Mouse (Mus musculus) v-Abl transformed pro-B cells (cell line): Measurements from ENCODE around the gene Aldh1l1.

ENCODE experiments used
- in situ Hi-C, 2 experiments: fragments of 400-800 bp; cut with MboI; formaldehyde crosslinking; loops; one replicate each; pipeline ENCODE4 v1.15.1; 2025; ENCODE audit not compliant: unreplicated experiment in 2 of 2

Gene Aldh1l1

GRCm38 (mm10) chr6:90541367-90541772 is 55.1 kb downstream of the Aldh1l1 start:
- in situ Hi-C loops: no loop called here

DNA sequence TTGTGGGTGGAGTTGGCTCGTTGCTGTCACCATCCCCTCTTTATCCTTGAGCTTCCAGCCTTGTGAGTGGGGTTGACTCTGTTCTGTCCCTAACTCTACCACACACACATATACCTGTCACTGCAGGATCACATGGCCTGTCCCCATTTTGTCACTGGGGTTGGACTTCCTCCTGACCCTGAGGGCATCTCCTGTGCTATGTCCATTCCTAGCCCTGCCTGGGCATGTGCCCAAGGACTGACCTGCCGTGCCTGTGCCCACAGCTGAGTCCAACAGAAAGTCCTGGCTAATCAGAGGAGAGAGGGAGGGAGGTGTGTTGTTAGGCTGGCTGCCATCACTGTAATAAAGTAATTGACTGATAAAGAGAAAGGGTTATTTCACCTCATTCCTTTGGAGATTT is 58.2 kb downstream of the Aldh1l1 start:
- in situ Hi-C loops: no loop called here

GRCm38 (mm10) chr6:90546274-90546673 is 60.0 kb downstream of the Aldh1l1 start:
- in situ Hi-C loops: no loop called here

GRCm38 (mm10) chr6:90547041-90547440 is 60.8 kb downstream of the Aldh1l1 start:
- in situ Hi-C loops: no loop called here

GRCm38 (mm10) chr6:90550161-90550912 is 64.1 kb downstream of the Aldh1l1 start:
- in situ Hi-C loops: loop anchor here in 1 of 2 experiments (25.0 kb wide), 1 partner anchor 1588 kb away; no protein-coding TSS in a partner anchor

GRCm38 (mm10) chr6:90551251-90551650 is 65.0 kb downstream of the Aldh1l1 start:
- in situ Hi-C loops: loop anchor here in 1 of 2 experiments (25.0 kb wide), 1 partner anchor 1589 kb away; no protein-coding TSS in a partner anchor

DNA sequence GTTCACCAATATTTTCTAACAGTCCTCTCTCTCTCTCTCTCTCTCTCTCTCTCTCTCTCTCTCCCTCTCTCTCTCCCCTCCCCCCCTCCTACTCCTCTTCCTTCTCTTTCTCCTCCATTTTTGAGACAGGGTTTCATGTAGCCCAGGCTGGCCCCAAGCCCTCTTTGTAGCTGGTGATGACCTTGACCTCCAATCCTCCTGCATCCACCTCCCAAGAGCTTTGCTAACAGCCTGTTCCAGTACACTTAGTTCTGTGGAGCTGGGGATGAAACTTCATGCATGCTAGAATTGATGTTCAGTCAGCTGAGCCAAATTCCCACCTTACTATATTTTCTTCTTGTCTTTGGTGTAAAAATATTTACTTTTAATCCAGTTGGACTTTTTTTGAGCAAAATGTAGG is 67.0 kb downstream of the Aldh1l1 start:
- in situ Hi-C loops: loop anchor here in 1 of 2 experiments (25.0 kb wide), 1 partner anchor 1591 kb away; no protein-coding TSS in a partner anchor

DNA sequence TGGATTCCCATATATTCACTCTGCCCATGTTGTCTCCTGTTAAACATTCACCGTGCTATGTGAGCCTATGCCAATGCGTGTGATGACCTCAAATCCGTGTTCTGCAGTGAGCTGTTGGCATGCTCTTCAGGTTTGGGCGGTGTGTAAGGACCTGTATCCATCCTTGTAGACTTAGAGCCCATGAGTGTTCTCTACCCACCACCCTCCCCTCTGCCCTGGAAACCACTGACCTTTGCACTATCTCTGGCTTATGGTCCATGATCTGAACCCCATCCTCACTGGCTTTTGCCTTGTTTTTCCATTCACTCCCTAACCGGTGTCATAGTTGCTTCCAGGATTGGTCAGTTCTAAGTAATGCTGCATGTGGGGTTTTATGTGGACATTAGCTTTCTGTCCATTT is 67.5 kb downstream of the Aldh1l1 start:
- in situ Hi-C loops: loop anchor here in 1 of 2 experiments (25.0 kb wide), 1 partner anchor 1591 kb away; no protein-coding TSS in a partner anchor

- in situ Hi-C loops: loop anchor here in 1 of 2 experiments (25.0 kb wide), 1 partner anchor 1594 kb away; no protein-coding TSS in a partner anchor
Measured at GRCm38 (mm10) chr6:90556534-90557058, 70.4 kb downstream of the Aldh1l1 start.

DNA sequence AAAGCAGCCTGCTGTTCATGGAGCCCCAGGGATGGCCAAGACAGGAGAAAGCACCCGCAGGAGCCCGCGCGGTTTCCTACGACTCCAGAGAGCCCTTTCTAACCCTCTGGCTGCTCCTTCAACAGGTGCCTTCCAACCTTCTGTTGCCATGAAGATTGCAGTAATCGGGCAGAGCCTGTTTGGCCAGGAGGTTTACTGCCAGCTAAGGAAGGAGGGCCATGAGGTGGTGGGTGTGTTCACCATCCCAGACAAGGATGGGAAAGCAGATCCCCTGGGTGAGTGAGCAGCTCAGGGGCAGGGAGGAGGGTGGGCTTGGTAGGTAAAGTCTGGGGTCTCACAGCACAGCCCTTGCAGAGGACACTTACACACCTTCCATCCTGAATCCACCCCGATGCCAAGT is 70.8 kb downstream of the Aldh1l1 start:
- in situ Hi-C loops: loop anchor here in 1 of 2 experiments (25.0 kb wide), 1 partner anchor 1595 kb away; no protein-coding TSS in a partner anchor

DNA sequence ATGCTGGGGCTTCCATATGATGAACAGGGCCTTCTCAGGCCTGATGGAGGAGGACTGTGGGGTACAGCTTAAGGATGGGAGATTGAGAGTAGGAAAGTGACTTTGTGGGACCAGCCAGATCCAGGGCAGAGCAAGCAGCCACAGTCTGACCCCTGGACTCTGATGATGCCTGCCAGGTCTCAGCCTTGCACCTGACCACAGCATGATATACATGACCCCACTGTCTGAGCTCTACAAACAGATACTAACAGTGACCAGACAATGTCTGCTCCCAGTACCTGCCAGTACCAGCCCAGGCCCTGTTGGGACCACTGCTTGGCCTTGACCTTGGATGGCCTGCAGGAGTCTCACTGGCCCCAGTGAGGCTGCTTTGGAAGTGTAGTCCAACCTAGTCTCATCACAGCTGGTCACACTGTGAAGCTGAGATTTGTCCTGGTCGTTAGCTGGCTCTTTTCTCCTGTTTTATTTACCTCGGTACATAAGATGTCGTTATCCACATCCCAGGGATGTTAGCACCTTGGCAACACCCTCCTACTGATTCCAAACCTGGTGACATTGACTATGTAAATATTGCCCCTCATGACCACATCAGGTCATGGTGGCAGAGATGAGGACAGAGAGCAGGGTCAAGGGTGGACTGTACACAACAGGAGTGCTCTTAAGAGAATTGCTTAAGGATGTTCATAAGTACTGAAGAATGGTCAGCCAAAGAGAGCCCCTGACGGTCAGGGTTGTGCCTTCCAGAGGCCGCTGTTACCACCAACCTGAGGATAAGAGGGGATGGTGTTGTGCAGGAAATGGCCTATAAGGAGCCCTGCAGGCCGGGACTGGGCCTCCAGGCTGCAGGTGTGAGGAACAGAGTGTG is 71.8 kb downstream of the Aldh1l1 start:
- in situ Hi-C loops: loop anchor here in 1 of 2 experiments (25.0 kb wide), 1 partner anchor 1596 kb away; no protein-coding TSS in a partner anchor

GRCm38 (mm10) chr6:90560390-90561058 is 74.3 kb downstream of the Aldh1l1 start:
- in situ Hi-C loops: loop anchor here in 1 of 2 experiments (25.0 kb wide), 1 partner anchor 1598 kb away; no protein-coding TSS in a partner anchor

DNA sequence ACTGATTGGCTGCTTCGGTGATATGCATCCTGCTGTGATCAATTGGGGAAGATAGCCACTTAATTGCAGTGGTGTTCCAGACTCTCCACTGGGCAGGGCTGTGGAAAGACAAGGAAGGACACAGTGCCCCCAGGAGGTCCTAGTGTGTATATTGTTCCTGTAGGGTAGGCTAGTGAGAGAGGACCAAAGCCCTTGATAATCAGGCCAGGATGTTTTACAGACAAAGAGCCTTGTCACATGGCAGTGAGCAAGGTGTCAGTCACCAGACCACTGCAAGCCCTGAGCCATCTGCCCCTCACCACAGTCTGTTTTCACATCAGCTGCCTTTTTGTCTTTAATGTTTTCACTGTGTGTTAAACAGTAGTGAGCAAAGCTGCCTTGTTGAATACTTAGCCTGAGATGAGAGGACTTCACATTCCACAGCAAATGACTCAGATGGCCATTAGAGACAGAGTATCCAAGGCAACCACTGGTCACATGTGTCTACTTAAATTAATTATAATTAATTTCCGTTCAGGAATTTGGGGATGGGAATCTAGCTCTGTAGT is 75.1 kb downstream of the Aldh1l1 start:
- in situ Hi-C loops: loop anchor here in 1 of 2 experiments (25.0 kb wide), 1 partner anchor 1599 kb away; no protein-coding TSS in a partner anchor

GRCm38 (mm10) chr6:90564240-90564639 is 78.0 kb downstream of the Aldh1l1 start:
- in situ Hi-C loops: loop anchor here in 1 of 2 experiments (25.0 kb wide), 1 partner anchor 1602 kb away; no protein-coding TSS in a partner anchor

DNA sequence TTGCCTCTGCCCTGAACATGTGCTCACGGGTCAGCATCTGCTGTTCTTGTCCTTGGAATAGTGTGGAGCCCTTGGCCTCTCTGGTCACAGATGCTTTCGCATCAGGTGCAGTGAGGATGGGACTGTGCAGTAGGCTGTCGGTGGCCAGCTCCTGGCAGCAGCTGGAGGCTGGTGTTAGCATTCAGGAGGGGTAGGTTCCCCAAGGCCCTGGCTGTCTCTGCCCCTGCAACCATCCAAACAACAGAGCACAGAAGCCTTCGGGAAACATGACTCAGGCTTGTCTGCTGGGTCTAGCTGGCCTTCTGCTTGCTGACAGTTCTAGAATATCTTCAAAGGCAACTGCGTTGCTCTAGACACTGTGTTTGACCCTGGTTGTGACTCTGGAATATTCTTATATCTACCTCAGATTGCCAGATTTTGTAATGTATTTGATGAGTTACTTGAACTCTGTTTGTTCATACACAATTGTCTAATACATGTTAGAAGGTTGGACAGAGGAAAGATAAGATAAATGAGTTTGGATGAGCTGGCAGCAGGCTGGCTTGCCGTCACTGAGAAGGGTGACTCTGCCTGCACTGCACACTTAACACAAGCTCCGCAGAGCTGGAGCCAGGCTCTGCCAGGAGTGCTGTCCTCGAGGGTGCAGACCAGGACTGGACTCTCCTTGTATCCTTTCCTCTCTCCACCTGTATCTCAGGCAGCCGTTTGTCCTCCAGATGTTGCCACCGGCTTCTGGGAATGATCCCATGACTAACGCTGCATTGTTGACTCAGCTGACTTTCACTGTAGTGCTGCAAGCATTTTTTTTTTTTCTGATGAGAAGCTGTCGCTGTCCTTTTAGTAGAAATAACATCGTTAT is 79.4 kb downstream of the Aldh1l1 start:
- in situ Hi-C loops: loop anchor here in 1 of 2 experiments (25.0 kb wide), 1 partner anchor 1603 kb away; no protein-coding TSS in a partner anchor

DNA sequence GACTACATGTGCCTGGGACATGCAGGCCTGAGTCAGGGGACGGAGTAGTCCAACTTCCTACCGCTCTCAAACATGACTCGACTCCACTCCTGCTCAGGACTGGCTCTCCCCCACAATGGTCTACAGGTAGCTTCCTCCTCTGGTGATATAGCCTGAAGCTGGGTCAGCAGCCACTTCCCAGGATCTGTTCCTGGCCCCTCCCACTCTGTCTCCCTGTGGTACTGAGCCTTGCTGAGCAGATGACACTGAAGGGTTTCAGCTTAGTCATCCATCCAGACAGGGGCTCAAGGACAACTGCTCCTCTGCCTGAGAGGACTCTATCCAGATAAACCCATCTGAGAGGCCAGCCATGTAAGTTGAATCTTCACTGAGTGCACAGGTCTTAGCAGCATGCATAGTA is 81.3 kb downstream of the Aldh1l1 start:
- in situ Hi-C loops: loop anchor here in 1 of 2 experiments (25.0 kb wide), 1 partner anchor 1605 kb away; no protein-coding TSS in a partner anchor

DNA sequence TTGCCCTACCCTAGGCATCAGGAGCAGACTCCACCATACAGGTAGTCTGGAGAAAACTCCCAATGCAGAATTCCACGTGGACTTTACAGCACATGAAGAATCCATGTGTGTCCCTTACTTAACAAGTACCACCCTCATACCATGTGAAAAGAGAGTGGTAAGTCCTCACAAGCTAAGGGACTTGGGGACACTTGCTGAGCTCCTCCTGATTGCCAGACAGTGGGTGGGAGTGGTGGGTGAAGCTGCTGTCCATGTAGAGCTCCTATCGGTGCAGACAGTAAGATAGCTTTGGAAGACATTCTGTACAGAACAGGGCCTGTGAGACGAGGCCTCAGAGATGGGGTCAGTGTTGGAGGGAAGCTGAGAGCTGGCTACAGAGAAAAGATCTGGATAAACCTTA is 81.7 kb downstream of the Aldh1l1 start:
- in situ Hi-C loops: loop anchor here in 1 of 2 experiments (25.0 kb wide), 1 partner anchor 1606 kb away; no protein-coding TSS in a partner anchor

DNA sequence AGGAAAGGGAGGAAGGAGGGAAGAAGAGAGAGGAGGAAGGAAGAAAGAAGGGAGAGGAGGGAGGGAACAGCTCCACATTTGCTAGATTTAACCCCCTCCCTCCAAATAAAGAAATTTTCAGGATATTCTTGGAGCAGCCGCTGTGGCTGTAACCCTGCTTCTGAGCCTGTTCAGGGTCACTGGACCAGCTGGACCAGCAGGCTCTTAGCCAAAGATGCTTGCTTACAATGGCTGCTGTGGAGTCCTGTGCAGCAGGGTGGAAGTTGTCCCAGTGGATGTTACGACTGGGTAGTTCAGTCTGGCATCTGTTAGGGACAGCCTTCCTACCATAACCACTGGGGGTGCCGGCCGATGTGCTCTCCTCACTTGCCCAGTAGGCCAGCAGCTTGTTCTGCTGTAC is 82.5 kb downstream of the Aldh1l1 start:
- in situ Hi-C loops: loop anchor here in 1 of 2 experiments (25.0 kb wide), 1 partner anchor 1606 kb away; no protein-coding TSS in a partner anchor
